In the genomic region with DNA sequence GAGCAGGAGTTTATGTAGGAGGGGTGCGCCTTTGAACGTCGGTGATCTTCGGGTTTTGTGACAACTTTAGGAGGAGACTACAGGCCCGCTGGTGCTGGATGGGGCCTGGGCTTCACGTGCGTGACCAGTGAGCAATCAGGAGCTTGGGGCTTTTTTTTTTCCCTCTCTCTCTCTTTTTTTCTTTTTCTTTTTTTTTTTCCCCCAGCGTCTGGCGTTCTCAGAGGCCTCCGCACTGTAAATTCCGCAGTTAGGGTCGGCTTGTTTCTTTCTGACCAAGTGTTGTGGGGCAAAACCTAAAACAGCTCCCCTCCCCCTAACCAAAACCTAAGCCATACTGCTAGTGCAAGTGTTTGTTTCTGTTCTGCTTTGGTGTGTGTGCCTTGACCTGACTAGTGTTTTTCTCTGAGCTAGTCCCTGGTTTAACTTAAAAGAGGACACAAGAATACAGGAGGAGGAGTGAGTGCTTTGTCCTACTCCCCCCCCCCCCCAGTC, we compare ENCODE assay signal across 8 mouse cellular contexts. TPM values are rescaled to one million over a fixed set of nuclear protein-coding genes. Genes with fewer than 3 reads are reported as not detected.
DNase-seq lines count a peak whose midpoint lies in the region; ATAC-seq and TF ChIP-seq lines count a peak whose summit lies in the region.

No protein-coding gene starts in this region.

- peak overlapping the region; percentile 47 for H3K4me2 ChIP-seq in kidney, embryonic 14.5 days (replicated peaks; ENCODE audit: low read depth, low read length)
- peak overlapping the region; percentile 59 for H3K4me2 ChIP-seq in forebrain, postnatal 0 days (ENCODE audit: low read depth)

- no peaks in the 10 kb centered on the region for H3K9me3 ChIP-seq in kidney, embryonic 14.5 days (ENCODE audit: control insufficient read depth, low read length)
- no peaks in the 10 kb centered on the region for H3K9me3 ChIP-seq in forebrain, postnatal 0 days (ENCODE audit: low read length)
- peaks cover 10% of the 10 kb centered on the region; the same call in 1 of the 2 replicates for H3K9me3 ChIP-seq in midbrain, embryonic 10.5 days (replicated peaks)

- DNase-seq in kidney, adult 8-10 months, result no peak
- DNase-seq in MN1 (ENCODE audit: low spot score), result peak; percentile 10
- no peak for DNase-seq in forebrain, postnatal 0 days
- no peak for DNase-seq in midbrain, embryonic 10.5 days (ENCODE audit: low spot score)
- DNase-seq in layer of hippocampus, adult 9-11 months, result no peak
- DNase-seq in cerebellum, adult 9-10 months, result no peak
- DNase-seq in kidney, adult 9 months, result no peak

- no peaks in the 10 kb centered on the region for H3K27me3 ChIP-seq in kidney, embryonic 14.5 days (ENCODE audit: control insufficient read depth, insufficient read depth, low read length)
- H3K27me3 ChIP-seq in forebrain, postnatal 0 days (ENCODE audit: insufficient read depth, low read length), result no peaks in the 10 kb centered on the region
- H3K27me3 ChIP-seq in midbrain, embryonic 10.5 days (ENCODE audit: low read depth, poor library complexity, severe bottlenecking), result no peaks in the 10 kb centered on the region

- peak overlapping the region; percentile 69 for H3K4me3 ChIP-seq in kidney, embryonic 14.5 days (ENCODE audit: low read length)
- peak overlapping the region; percentile 60 for H3K4me3 ChIP-seq in forebrain, postnatal 0 days (ENCODE audit: low read depth, low read length)
- H3K4me3 ChIP-seq in midbrain, embryonic 10.5 days, result peak overlapping the region; percentile 71

- H3K36me3 ChIP-seq in kidney, embryonic 14.5 days (ENCODE audit: control insufficient read depth, insufficient read depth, low read length), result no peaks in the 10 kb centered on the region
- H3K36me3 ChIP-seq in forebrain, postnatal 0 days (ENCODE audit: insufficient read depth), result no peaks in the 10 kb centered on the region
- no peaks in the 10 kb centered on the region for H3K36me3 ChIP-seq in midbrain, embryonic 10.5 days

- no peak for TF ChIP-seq CTCF in forebrain, postnatal 0 days (IDR thresholded peaks at IDR 0.05; ENCODE audit: low read depth)

- no peak; the same call in 1 of the 2 replicates for ATAC-seq in kidney, embryonic 14.5 days (ENCODE audit: low FRiP score, low TSS enrichment)
- ATAC-seq in forebrain, postnatal 0 days, result peak; percentile 2; the same call in 1 of the 2 replicates

- H3K27ac ChIP-seq in kidney, embryonic 14.5 days (ENCODE audit: low read depth, low read length), result no peak overlapping the region
- peak overlapping the region; percentile 93 for H3K27ac ChIP-seq in forebrain, postnatal 0 days (ENCODE audit: low read depth, low read length)
- peak overlapping the region; percentile 96 for H3K27ac ChIP-seq in midbrain, embryonic 10.5 days (replicated peaks)

- H3K9ac ChIP-seq in kidney, embryonic 14.5 days (ENCODE audit: low read depth, low read length), result peak overlapping the region; percentile 84
- H3K9ac ChIP-seq in forebrain, postnatal 0 days, result peak overlapping the region; percentile 72

- WGBS in kidney, embryonic 14.5 days, result 26% methylated on average over 12 of the region's 12 CpGs
- 28% methylated on average over 12 of the region's 12 CpGs for WGBS in forebrain, postnatal 0 days
- 20% methylated on average over 12 of the region's 12 CpGs for WGBS in midbrain, embryonic 10.5 days

- H3K4me1 ChIP-seq in kidney, embryonic 14.5 days (ENCODE audit: control insufficient read depth, insufficient read depth, low read length), result no peaks in the 10 kb centered on the region
- H3K4me1 ChIP-seq in forebrain, postnatal 0 days (ENCODE audit: insufficient read depth), result no peaks in the 10 kb centered on the region
- H3K4me1 ChIP-seq in midbrain, embryonic 10.5 days, result peaks cover 23% of the 10 kb centered on the region

RNA-seq across cellular contexts. Expression of a gene that starts 1.2 kb away (rescaled TPM):
- 67.1 and 98.9 TPM in 2 replicates for polyA plus RNA-seq in kidney, embryonic 14.5 days (2014; fragmentation: Nextera tagmentation; extraction: Ambion mirVana)
- total RNA-seq in forebrain, postnatal 0 days (2014; rRNA removed), result 60.8 and 67.2 TPM in 2 replicates
- 24.9 and 37.0 TPM in 2 replicates for polyA plus RNA-seq in forebrain, postnatal 0 days (2015; fragmentation: Nextera tagmentation; extraction: Ambion mirVana)
- 67.0 and 69.9 TPM in 2 replicates for polyA plus RNA-seq in midbrain, embryonic 10.5 days (2016; fragmentation: Nextera tagmentation; extraction: Ambion mirVana)
